Mouse (Mus musculus) megakaryocyte progenitor cell, adult 5-6 weeks (primary cell): ENCODE measurements at regions not wholly inside any gene's neighbourhood (a gene's known extent, or its start where the extent isn't known, plus 50 kb on each side); places are given as distances from the start of the nearest gene placed in this dataset.

Experiments used
- ATAC-seq: replicated peaks from 2 replicates; pipeline ENCODE4 v1.8.0; 2016; ENCODE audit warnings: mild to moderate bottlenecking, moderate TSS enrichment, inconsistent platforms; ENCODE audit not compliant: poor library complexity

DNA sequence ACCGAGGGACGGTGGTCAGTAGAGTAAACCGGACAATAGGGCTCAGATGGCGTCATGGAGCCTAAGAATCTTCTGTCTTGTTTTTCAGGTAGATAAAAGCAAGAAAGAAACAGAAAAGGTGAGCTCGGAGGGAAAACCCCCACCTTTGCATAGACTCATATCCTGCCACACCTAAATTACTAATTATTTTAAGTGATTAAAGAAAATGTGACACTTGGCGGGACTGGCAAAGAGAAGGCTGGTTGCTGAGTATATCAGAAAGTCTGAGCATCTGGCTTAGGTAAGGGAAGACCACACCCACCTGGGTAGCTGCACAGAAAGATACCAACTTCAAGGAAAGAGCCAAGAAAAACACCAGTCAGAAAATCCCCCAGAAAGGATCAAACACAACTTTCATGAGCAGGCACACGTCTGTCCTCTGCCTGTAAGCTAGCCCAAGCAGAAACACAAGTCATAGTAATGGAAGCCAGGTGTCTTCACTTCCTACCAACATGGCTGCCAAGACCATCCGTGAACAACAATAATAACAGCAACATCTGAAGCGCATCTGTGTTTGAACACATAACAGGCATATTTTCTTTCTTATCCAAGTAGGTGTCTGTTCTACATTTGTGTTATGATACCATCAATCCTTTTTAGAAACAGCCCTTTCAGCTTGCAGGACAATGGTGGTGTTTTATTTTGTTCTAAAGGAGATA is 198.3 kb upstream of the Jarid2 start:
- ATAC-seq: no peak

- ATAC-seq: peak; percentile 58
These were observed 196.6 kb upstream of the Jarid2 start for GRCm38 (mm10) chr13:44532631-44533180.

GRCm38 (mm10) chr13:44534575-44535080 is 194.6 kb upstream of the Jarid2 start:
- no peak for ATAC-seq

DNA sequence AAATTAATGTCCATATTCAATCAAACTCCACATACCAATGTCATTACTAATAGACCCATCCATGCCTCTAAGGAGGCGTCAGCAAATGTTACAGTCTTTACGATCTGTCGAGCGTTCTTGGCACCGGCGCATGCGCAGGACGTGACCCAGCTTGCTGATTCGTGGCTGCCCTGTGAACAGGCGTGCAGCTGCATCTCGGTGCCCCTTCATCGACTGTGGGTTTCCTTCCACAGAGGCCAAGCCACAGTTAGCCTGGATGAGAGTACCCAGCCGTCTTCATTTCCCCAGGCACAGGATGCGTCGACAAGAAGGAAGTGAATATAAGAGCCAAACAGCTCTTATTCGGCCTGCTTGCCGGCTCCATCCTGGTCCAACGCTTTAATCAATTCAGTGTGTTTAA is 193.8 kb upstream of the Jarid2 start:
- ATAC-seq: peak; percentile 54

GRCm38 (mm10) chr13:44538238-44538637 is 191.0 kb upstream of the Jarid2 start:
- ATAC-seq: no peak

- ATAC-seq: peak; percentile 42
These were observed 188.9 kb upstream of the Jarid2 start for GRCm38 (mm10) chr13:44540401-44540800.

DNA sequence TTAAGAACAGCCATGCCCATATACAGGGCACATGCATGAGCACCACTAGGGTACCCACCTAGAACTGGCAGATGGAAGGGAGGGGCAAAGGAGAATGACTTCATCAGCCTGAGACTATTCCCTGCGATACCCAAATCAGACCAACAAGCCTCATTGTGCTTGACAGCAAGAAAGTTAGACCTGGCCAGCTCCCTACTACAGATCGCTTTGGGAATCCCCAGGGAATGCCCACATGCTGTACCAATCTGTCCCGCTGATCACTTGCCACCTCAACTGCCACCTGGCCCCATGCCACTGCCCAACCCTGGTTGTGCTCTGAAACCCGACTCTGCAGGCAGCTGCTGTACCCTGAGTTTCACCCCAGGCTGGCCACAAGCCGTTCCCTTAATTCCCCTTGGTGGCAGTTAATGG is 188.0 kb upstream of the Jarid2 start:
- ATAC-seq: peak; percentile 37; the same call in 1 of the 2 replicates

DNA sequence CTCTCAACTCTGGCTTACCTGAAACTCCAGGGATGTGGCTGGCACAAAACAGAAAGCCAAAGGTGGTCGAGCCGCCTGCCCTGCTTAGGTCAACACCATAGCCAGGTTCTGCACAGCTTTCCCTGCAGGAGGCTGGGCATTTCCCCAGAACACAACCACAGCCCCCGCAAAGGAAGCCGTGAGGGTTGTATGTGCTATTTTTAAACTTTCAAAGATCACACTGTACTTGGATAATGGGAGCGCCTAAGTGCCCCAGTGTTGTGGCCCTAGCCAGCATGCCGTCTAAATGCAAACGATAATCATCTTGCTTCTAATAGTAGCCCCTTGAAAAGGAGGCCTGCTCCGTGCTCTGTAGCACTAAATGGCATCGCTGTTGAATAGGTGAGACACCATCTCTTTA is 184.5 kb upstream of the Jarid2 start:
- no peak for ATAC-seq

DNA sequence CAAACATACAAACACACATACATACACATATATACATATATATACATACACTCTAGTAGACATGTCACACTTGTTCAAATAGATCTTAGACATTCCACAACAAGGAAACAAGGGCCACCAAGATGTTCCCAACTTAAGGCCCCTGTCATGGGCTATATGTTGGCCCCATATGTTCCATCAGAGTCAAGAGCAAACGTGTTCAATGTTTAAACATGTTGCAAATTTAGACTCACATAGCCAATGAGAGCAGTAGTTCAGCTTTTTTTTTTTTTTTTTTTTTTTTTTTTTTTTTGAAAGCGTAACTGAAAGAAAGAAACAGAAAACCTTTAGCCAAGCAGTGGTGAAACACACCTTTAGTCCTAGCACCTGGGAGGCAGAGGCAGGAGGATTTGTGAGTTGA is 183.0 kb upstream of the Jarid2 start:
- no peak for ATAC-seq

- peak; percentile 63 for ATAC-seq
These were observed 180.4 kb upstream of the Jarid2 start for GRCm38 (mm10) chr13:44548880-44549279.

DNA sequence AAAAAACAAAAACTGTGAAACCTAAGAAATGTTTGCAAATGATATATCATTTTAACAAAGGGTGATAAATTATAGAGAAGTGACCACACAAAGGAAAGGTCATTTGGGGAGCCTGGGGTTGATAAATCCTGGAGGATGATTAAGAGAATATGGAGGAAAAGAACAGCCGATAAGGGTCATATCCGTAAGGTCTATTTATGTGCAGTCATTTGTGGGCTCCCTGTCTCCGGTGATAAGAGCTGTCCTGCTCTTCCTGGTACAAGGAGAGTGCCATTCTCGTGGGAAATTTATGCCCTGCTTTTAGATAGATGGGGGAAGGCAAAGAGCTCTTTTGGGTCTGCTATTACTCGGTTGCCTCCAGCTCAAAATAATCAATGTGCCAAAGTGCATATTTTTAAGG is 175.9 kb upstream of the Jarid2 start:
- no peak for ATAC-seq

DNA sequence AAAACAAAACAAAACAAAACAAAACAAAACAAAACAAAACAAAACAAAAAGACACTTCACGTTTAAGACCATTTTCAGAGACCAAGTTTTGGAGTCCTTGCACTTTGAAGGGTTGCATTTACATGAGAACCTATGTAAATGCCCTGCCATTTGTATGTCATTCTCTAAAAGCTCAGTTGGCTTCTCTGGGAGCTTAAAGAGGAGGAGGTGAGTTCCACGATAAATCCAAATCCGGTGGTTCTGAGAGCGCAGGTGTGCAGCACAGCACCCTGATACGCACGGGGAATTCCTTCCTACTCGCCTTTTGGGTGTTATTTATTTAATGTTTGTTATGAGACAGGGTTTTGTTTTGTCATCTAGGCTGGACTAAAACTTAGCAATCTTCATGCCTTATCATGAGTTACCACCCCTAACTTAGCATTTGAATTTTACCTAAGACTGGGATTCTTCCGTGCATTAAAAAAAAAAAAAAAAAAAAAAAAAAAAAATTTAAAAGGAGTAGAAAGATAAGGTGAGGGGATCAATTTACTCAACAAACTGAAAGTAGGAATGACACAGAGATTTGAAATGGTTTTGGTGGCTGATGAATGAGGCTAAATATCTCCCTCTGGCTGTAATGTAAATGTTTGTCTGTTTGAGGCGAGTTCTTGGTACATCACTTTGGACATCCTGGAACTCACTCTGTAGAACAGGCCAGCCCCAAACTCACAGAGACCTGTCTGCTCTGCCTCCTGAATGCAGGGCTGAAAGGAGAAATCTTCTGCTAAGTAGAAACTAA is 174.4 kb upstream of the Jarid2 start:
- no peak for ATAC-seq

- ATAC-seq: no peak
These were observed 173.3 kb upstream of the Jarid2 start for GRCm38 (mm10) chr13:44555979-44556378.

DNA sequence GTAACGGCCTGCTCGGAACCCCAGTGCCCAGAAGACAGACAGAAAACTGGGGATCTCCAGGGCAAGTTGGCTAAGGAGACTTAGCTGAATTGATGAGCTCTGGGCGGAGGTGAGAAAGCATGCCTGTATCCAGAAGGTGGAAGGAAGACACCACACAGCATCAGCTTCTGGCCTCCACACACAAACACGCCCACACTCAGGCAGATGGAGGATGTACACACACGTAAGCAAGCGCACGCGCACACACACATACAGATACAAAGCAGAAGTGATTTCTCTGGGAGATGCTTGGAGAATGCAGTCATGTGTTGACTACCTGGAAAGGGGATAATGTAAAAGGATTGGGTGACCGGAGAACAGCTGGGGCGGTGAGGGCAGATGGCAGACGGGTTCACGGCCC is 171.2 kb upstream of the Jarid2 start:
- ATAC-seq: no peak

- ATAC-seq: no peak
These were observed 170.6 kb upstream of the Jarid2 start for GRCm38 (mm10) chr13:44558491-44559177.

DNA sequence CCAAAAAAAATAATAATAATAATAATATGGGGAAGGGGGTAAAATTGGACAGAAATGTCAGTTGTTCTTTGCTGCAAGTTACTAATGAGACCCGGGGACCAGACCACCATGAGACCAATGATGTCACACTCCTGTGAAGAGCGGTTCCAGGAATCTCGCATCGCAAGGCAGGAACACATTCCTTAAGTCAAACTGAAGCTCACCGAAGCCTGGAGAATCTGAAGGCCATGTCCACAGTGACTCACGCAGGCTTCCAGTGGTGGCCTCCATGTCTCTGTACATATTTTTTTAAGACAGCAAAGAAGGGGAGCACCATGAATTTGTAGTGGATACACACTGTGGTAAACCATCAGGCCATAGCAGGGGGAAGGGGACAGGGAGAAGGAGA is 170.1 kb upstream of the Jarid2 start:
- no peak for ATAC-seq

GRCm38 (mm10) chr13:44559706-44560105 is 169.6 kb upstream of the Jarid2 start:
- ATAC-seq: no peak

- peak; percentile 99 for ATAC-seq
These were observed 164.6 kb upstream of the Jarid2 start for GRCm38 (mm10) chr13:44564705-44565104.

DNA sequence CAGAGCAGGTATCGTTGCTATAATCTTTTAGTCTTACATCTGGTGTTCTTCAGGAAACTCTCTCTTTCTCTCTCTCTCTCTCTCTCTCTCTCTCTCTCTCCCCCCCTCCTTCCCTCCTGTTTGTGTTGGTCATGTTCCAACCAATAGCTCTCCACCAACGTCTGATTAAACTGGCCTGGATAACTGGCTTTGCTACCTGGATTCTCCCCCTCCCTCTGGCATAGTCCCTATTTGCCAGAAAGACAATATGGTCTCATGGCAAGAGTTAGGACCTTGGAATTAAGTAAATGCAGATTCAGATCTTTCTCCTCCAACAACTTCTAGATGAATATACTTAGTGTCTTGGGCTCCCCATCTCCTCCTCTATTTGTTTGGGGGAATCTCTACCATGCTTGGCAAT is 161.6 kb upstream of the Jarid2 start:
- ATAC-seq: no peak

- no peak for ATAC-seq
These were observed 160.0 kb upstream of the Jarid2 start for GRCm38 (mm10) chr13:44569241-44569778.

GRCm38 (mm10) chr13:44573463-44573862 is 155.8 kb upstream of the Jarid2 start:
- ATAC-seq: peak; percentile 34; the same call in 1 of the 2 replicates
